16 mouse cellular contexts compared by ENCODE assay signal in the genomic region with DNA sequence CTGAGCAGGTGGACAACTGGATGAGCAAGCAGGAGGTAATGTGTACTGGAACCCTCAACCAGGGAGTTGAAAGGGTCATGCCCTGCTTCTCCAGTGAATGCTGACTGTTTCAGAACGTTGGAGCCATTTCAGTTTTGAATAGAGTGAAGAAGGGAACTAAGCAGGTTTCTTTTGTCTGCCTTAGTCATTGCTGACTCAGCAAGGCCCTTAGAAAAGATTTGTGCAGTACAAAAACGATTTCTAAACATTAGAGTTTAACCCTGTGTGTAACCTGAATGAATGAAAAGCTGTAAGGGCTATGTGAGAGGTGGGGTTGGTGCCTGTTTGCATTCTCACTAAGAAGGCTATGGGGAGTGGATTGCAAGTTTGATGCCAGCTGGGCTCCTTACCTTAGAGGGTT.
"Had no signal": no experiment of that assay in that cellular context is flagged by ENCODE, and none has a peak within 500 bp of the region (broad histone marks: within the 10 kb centered on the region; RNA-seq: fewer than 3 reads in every experiment).

No protein-coding gene starts in this region.

- H3K4me1 ChIP-seq: neural tube, embryonic 13.5 days; neural tube, embryonic 15.5 days; stomach, embryonic 15.5 days had no signal

- DNase-seq: retina, postnatal 1 day; right cerebral cortex, adult 18-20 months; right cerebral cortex, postnatal 14 days; right cerebral cortex, postnatal 25 days; right cerebral cortex, postnatal 4 days; spleen, adult 18-20 months; thymus, adult 18-20 months; thymus, adult 2 months; thymus, postnatal 14 days; thymus, postnatal 25 days; thymus, postnatal 36 days; thymus, postnatal 4 days had no signal

- H3K27ac ChIP-seq: neural tube, embryonic 13.5 days; neural tube, embryonic 15.5 days; stomach, embryonic 15.5 days; stomach, postnatal 0 days had no signal

- H3K27me3 ChIP-seq: neural tube, embryonic 13.5 days; neural tube, embryonic 15.5 days; stomach, embryonic 15.5 days had no signal

- H3K4me2 ChIP-seq: neural tube, embryonic 13.5 days; neural tube, embryonic 15.5 days; stomach, embryonic 15.5 days had no signal

- H3K4me3 ChIP-seq: neural tube, embryonic 13.5 days; neural tube, embryonic 15.5 days; stomach, embryonic 15.5 days had no signal

- H3K9me3 ChIP-seq: neural tube, embryonic 13.5 days; neural tube, embryonic 15.5 days; stomach, embryonic 15.5 days had no signal

- H3K9ac ChIP-seq: neural tube, embryonic 13.5 days; neural tube, embryonic 15.5 days; stomach, embryonic 15.5 days had no signal
